Mouse (Mus musculus) lung, embryonic 16.5 days (tissue): ENCODE measurements around the gene Foxred1. TPM values are rescaled to one million over a fixed set of nuclear protein-coding genes. Genes with fewer than 3 reads are reported as not detected.
A peak's percentile ranks its signal among the peaks of the same experiment; 100 is the strongest.

Experiments used
- ATAC-seq: fragments of 200-750 bp; cut with Nextera tagmentation; 2 replicates; pipeline ENCODE4 v1.8.0; 2017; ENCODE audit warnings: low read depth, mild to moderate bottlenecking, moderate library complexity
- H3K27ac ChIP-seq: fragments of 300-500 bp; sonication (generic); 2 replicates; pipeline ENCODE4 v1.5.1; 2014; ENCODE audit warnings: mild to moderate bottlenecking, control low read depth, low read length
- H3K27me3 ChIP-seq: fragments of 300-500 bp; sonication (generic); 2 replicates; pipeline ENCODE4 v1.6.1; 2014; ENCODE audit warnings: low read depth, low read length, mixed read lengths; ENCODE audit not compliant: control insufficient read depth, insufficient read depth
- H3K36me3 ChIP-seq: fragments of 300-500 bp; sonication (generic); 2 replicates; pipeline ENCODE4 v1.6.1; 2014; ENCODE audit warnings: low read length; ENCODE audit not compliant: control insufficient read depth, insufficient read depth
- H3K4me1 ChIP-seq: fragments of 300-500 bp; sonication (generic); replicated peaks from 2 replicates; pipeline ENCODE4 v1.6.1; 2014; ENCODE audit warnings: low read length, mixed read lengths; ENCODE audit not compliant: control insufficient read depth, insufficient read depth
- H3K4me2 ChIP-seq: fragments of 300-500 bp; sonication (generic); 2 replicates; pipeline ENCODE4 v1.6.1; 2014; ENCODE audit warnings: low read depth, low read length, control low read depth
- H3K4me3 ChIP-seq: fragments of 300-500 bp; sonication (generic); 2 replicates; pipeline ENCODE4 v1.5.1; 2014; ENCODE audit warnings: mild to moderate bottlenecking, low read length, control low read depth
- H3K9ac ChIP-seq: fragments of 300-500 bp; sonication (generic); 2 replicates; pipeline ENCODE4 v1.6.1; 2014; ENCODE audit warnings: low read length, control low read depth
- H3K9me3 ChIP-seq: fragments of 300-500 bp; sonication (generic); 2 replicates; pipeline ENCODE4 v1.6.1; 2016; ENCODE audit warnings: low read length; ENCODE audit not compliant: control insufficient read depth
- WGBS: fragments of 180-500 bp; shearing (Covaris S2); extraction: QIAGEN DNeasy Blood & Tissue Kit; methylation state at CpG from one replicate; pipeline ENCODE4 v1.1.7; 2014; 5-methylcytosine and 5-hydroxymethylcytosine counted together
- polyA plus RNA-seq: library from polyadenylated mRNA; unstranded; fragments of >200 nt; fragmentation: Nextera tagmentation; extraction: Ambion mirVana; gene quantifications from 2 replicates; pipeline ENCODE4 v1.2.1, GENCODE M21; 2015

The Foxred1 gene
- polyA plus RNA-seq, 1 experiment from 2014 or later, result 36.8 TPM

DNA sequence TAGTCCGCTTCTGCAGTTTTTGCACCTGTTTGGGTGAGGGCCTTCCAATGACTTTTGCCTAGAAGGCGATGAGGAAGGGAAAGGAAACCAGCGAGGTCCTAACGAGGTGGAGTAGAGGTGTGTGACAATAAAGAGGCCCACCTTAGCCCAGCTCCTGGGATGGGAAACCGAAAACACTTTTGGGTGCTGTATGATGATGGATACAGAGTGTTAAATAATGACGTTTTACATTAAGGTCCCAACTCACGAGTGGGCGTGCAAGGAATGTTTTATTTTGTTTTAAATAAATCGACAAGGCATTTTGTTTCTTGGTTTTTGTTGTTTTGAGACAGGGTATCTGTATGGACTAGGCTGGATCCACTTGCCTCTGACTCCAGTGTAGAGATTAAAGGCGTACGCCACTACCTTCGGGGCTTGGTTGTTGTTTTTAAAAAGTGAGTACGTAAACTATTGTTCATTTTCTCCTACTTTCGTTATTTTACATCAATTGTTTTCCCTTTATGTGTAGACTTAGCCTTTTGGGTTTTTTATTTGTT, 34.7 kb downstream of the Foxred1 start:
- ATAC-seq, result no peak; the same call in 1 of the 2 replicates
- H3K27me3 ChIP-seq, result no peaks in the 10 kb centered on the region
- H3K9ac ChIP-seq, result no peak overlapping the region
- 44% methylated on average over 14 of the region's 14 CpGs for WGBS
- H3K36me3 ChIP-seq, result no peaks in the 10 kb centered on the region
- H3K9me3 ChIP-seq, result no peaks in the 10 kb centered on the region
- peak overlapping the region; percentile 75 for H3K4me3 ChIP-seq
- H3K4me2 ChIP-seq, result peak overlapping the region; percentile 93
- peaks cover 9% of the 10 kb centered on the region for H3K4me1 ChIP-seq
- H3K27ac ChIP-seq, result no peak overlapping the region

DNA sequence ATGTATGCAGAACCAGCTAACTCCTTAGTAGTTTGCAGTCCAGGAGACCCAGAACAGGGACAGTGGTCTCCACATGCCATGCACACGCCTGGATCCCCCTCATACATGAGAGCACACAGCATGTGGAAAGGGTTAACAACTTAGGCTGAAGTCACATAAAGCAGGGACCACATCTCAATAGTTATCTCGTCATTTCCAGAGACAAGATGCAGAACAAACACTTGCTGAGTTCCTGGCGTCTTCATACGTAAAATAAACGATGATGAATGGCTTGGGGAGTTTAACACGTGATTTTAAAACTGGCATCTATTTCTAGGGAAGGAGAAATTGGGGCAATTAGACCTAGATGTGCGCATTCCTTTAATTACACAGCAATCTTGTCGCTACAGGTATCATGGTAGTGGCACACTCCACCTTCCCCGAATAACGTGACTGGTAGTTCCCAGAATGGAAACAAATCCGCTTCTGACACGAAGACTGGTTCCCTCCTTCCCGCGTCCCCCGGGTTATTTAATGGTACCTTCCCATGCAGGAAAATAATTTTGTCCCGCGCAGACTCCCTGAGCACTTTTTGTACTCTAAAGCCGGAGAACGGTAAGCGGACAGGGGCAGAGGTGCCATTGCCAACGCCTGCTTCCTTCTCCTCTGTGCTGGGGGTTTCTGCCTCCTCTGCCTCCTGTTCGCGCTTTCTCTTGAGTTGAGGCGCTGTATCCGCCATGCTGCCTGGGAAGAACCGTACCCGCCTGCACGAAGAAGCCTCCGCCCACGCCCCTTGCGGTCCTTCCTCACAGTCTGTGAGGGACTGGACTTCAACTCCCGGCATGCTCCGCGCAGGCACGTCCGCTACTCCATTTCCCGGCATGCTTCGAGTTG, 35.4 kb downstream of the Foxred1 start, which contains the start of gene Dcps:
Gene Dcps, minus strand, starts transcription at position 811 of the 873 bp plus-strand sequence.
- peak; percentile 99 for ATAC-seq
- WGBS, result under 1% methylated on average over 38 of the region's 38 CpGs
- peaks cover 9% of the 10 kb centered on the region for H3K4me1 ChIP-seq

DNA sequence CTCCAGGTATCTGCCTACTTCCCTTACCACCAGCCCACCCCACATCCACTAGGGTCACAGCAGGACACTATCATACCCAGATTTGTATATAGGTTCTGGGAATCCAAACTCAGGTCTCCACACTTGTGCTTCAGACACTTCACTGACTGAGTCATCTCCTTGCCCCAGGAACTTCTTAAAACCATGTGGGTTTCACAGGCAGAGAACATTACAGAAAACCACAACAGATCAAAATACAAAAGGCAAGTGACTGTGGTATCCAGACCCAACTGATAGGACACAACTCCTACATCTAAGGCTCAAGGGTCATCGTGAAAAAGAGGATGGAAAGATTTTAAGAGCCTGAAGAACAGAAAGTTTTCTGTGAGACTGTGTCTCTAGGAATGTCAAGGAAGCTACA, 37.5 kb downstream of the Foxred1 start:
- Histone ChIP-seq H3K36me3 (peaks cover 4% of the 10 kb centered on the region; the same call in 1 of the 2 replicates), H3K4me2 (no peak overlapping the region), H3K27me3 (no peaks in the 10 kb centered on the region), H3K4me1 (peaks cover 9% of the 10 kb centered on the region), H3K9ac (no peak overlapping the region), H3K9me3 (no peaks in the 10 kb centered on the region), H3K4me3 (no peak overlapping the region), H3K27ac (no peak overlapping the region)
- no peak for ATAC-seq
- 81% methylated on average over 1 of the region's 1 CpGs for WGBS

More for the DNA sequence above, 35.4 kb downstream of the Foxred1 start, which contains the start of gene Dcps:
- peak within 1 kb of the TSS; percentile 93 for H3K4me2 ChIP-seq
- H3K9me3 ChIP-seq, result no peaks in the 10 kb centered on the region
- H3K27ac ChIP-seq, result peak within 1 kb of the TSS; percentile 87
- H3K4me3 ChIP-seq, result peak within 1 kb of the TSS; percentile 75
- peak within 1 kb of the TSS; percentile 79 for H3K9ac ChIP-seq
- no peaks in the 10 kb centered on the region for H3K27me3 ChIP-seq
- peaks cover 4% of the 10 kb centered on the region; the same call in 1 of the 2 replicates for H3K36me3 ChIP-seq

DNA sequence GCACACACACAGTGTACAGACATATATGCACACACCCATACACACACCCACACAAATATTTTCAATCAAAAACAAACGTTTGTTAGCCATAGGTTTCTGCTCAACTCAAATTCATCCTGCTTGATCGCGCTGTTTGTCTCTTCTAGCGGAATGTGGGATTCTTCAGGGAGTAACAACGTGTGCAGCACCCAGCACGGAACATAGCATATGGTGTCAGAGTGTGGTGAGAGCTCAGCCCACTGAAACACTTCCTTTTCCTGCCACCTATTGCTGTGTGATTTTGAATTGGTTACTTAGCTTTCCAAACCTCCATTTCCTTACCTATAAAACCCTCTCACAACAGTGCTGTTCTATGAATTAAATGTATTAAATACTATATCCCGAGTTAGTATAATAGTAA, 40.8 kb downstream of the Foxred1 start:
- Histone ChIP-seq H3K27ac (no peak overlapping the region), H3K4me1 (peaks cover 7% of the 10 kb centered on the region), H3K4me3 (no peak overlapping the region), H3K4me2 (no peak overlapping the region), H3K36me3 (peaks cover 4% of the 10 kb centered on the region; the same call in 1 of the 2 replicates), H3K27me3 (no peaks in the 10 kb centered on the region), H3K9ac (no peak overlapping the region), H3K9me3 (no peaks in the 10 kb centered on the region)
- WGBS, result 87% methylated on average over 7 of the region's 7 CpGs
- ATAC-seq, result no peak

DNA sequence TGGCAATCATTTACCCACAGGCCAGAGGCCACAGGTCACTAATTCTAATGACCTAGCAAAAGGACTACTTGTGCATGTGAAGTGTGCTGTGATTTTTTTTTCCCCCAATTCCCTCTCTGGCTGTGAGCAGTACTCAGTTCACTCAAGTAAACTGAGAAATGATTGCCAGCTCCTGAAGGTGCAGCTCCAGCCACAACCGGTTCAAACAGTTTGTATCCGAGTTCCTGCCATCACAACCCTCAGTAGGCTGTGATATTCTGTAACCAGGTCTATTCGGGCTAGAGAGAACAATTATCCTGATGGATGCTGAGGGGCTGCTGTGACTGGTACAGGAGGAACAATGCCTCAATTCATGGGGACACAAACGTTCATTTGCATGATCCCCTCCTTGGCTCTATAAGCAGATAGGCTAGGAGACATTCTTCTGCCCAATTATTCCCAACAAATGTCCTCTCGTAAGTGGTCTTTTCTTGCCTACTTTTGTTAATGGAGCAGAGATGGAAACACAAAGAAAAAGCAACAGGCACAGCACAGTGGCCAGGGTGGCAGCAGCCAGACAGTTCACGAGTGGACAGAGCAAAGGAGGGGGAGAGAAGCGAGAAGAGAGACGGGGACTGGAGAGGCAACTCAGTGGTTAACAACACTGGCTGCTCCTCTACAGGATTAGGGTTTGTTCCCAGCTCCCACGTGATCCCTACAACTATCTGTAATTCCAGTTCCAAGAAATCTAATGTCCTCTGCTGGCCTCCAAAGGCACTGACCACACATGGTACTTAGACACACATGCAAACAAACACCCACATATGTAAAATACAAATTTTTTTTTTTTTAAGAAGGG, 43.8 kb downstream of the Foxred1 start:
- no peaks in the 10 kb centered on the region for H3K4me1 ChIP-seq
- ATAC-seq, result no peak

DNA sequence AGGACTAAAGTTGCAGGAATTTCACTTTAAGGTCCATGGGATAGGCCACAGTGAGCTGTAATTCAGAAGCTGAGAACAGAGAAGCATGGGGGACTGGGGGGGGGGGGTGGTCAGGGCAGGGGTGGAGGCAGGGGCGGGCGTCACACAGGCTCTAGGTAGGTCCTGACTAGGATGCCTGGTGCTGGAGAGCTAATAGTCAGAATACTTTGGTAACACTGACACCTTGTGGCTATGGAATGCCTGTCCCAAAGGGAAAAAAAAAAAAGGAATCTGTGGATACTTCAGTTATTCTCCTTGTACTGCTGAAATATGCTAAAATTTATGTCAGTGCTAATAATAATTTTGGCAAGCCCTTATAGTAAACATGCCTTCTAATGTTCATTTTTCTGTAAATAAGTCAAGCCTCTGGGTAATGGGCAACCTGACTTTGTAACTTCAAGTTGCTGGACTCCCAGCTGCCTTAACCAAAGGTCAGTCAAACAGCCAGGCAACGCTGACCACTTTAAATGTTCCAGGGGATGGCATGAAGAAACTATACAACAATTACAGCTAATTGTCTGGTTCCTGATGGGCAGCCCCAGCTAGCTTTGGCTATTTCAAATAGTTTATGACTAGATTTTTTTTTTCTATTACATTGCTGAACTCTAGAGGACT, 44.6 kb downstream of the Foxred1 start:
- Histone ChIP-seq H3K36me3 (peaks cover 4% of the 10 kb centered on the region; the same call in 1 of the 2 replicates), H3K4me1 (no peaks in the 10 kb centered on the region), H3K9me3 (no peaks in the 10 kb centered on the region), H3K27me3 (no peaks in the 10 kb centered on the region), H3K27ac (no peak overlapping the region), H3K4me2 (no peak overlapping the region), H3K4me3 (no peak overlapping the region), H3K9ac (no peak overlapping the region)
- ATAC-seq, result peak; percentile 81
- 20% methylated on average over 3 of the region's 3 CpGs for WGBS

More for the DNA sequence above, 43.8 kb downstream of the Foxred1 start:
- Histone ChIP-seq H3K27ac (no peak overlapping the region), H3K36me3 (peaks cover 4% of the 10 kb centered on the region; the same call in 1 of the 2 replicates), H3K4me2 (no peak overlapping the region), H3K27me3 (no peaks in the 10 kb centered on the region), H3K9ac (no peak overlapping the region), H3K9me3 (no peaks in the 10 kb centered on the region), H3K4me3 (no peak overlapping the region)
- WGBS, result 54% methylated on average over 9 of the region's 9 CpGs

DNA sequence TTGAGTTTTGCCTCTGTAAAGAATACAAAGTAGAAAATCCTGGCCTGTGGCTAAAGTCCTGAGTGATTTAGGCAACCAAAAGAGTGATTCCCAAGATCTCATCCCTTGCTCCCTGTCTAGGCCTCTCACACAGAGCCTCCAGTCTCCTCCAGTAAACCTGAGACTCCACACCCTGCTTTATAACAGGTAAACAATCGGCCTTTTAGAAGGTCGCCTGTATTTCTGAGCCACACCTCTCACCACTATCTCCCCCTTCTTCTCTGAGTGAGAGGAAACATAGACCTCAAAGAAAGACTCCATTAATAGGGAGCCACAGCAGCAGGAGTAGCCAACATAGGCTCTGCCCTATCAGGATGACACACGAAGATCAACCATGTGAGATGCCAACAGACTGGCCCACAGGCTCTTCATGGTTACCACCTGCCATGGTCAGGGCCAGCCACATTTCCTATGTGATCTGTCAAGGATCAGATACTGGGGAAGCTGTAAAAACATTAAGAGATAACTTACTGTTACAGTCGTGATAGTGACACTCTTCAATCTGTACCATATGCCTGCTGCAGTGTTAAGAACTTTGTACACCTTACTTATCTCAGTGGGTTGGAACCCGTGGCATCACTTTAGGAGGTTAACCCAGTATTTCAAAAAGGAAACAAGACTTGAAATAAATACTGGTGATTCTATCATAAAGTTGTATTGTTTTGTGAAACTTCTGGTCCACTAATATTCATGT, 46.5 kb downstream of the Foxred1 start:
- no peak for ATAC-seq
- Histone ChIP-seq H3K27me3 (no peaks in the 10 kb centered on the region), H3K27ac (no peak overlapping the region), H3K4me3 (no peak overlapping the region), H3K4me2 (no peak overlapping the region), H3K36me3 (no peaks in the 10 kb centered on the region), H3K4me1 (no peaks in the 10 kb centered on the region), H3K9ac (no peak overlapping the region), H3K9me3 (no peaks in the 10 kb centered on the region)
- WGBS, result 71% methylated on average over 5 of the region's 5 CpGs

DNA sequence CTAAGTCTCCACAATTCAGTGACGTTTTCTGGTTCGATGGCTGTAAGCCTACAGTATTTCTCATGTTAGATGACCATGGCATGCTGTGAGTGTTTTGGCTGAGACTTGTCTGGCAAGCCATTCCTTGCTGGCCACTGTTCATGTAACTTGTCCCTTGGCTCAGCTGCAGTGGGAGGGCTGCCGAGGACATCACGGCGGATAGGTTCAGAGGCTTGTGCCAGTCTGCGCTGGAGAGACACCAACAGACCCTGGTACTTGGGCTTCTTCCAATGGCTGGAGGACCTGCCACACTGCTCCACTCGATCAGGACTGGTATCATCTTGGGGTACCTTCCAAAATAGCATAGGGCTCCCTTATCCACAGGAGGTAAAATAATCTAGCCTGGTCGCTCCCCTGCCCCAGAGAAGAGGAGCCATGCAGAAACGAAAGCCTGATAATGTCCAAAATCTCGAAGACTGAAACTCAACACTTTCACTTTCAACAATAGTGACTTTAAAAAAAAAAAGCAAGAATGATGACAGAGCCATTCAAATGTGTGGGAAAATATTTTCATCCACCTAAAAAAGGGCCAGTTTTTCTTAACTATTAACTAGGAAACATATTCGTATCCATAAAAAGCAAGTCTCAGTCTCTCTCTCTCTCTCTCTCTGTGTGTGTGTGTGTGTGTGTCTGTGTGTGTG, 47.7 kb downstream of the Foxred1 start:
- H3K9ac ChIP-seq, result no peak overlapping the region
- H3K4me3 ChIP-seq, result no peak overlapping the region
- H3K4me2 ChIP-seq, result no peak overlapping the region
- ATAC-seq, result no peak
- H3K9me3 ChIP-seq, result no peaks in the 10 kb centered on the region
- no peaks in the 10 kb centered on the region for H3K27me3 ChIP-seq
- no peaks in the 10 kb centered on the region for H3K36me3 ChIP-seq
- no peaks in the 10 kb centered on the region for H3K4me1 ChIP-seq
- 83% methylated on average over 11 of the region's 11 CpGs for WGBS
- no peak overlapping the region for H3K27ac ChIP-seq
